Mouse (Mus musculus): ENCODE measurements at regions not wholly inside any gene's neighbourhood (a gene's known extent, or its start where the extent isn't known, plus 50 kb on each side); places are given as distances from the start of the nearest gene placed in this dataset.
A peak's percentile ranks its signal among the peaks of the same experiment; 100 is the strongest.

- no peak for DNase-seq (ENCODE audit: low read depth, low spot score)
Measured at GRCm38 (mm10) chr1:32092221-32092620, 80.3 kb upstream of the Khdrbs2 start.

GRCm38 (mm10) chr1:32092994-32093665 lies 79.4 kb upstream of the Khdrbs2 start:
- peak; percentile 31 for DNase-seq (ENCODE audit: low read depth, low spot score)

- DNase-seq (ENCODE audit: low read depth, low spot score) = no peak
Measured at GRCm38 (mm10) chr1:32104064-32104463, 68.5 kb upstream of the Khdrbs2 start.

Data from brain, adult 2 months (tissue).